Mouse (Mus musculus) liver, embryonic 16.5 days (tissue): ENCODE results near the gene Taf1c. TPM values are rescaled to one million over a fixed set of nuclear protein-coding genes. Genes with fewer than 3 reads are reported as not detected.
A peak's percentile ranks its signal among the peaks of the same experiment; 100 is the strongest.

Source experiments
- ATAC-seq: fragments of 200-750 bp; cut with Nextera tagmentation; 2 replicates; pipeline ENCODE4 v1.8.0; 2017; ENCODE audit warnings: low read depth, mild to moderate bottlenecking, moderate number of reproducible peaks, moderate library complexity
- H3K27ac ChIP-seq: fragments of 300-500 bp; sonication (generic); 2 replicates; pipeline ENCODE4 v1.5.1; 2014; ENCODE audit warnings: mild to moderate bottlenecking, low read length
- H3K27me3 ChIP-seq: fragments of 300-500 bp; sonication (generic); 2 replicates; pipeline ENCODE4 v1.6.1; 2014; ENCODE audit warnings: low read depth, low read length, mixed read lengths; ENCODE audit not compliant: control insufficient read depth, insufficient read depth
- H3K36me3 ChIP-seq: fragments of 300-500 bp; sonication (generic); 2 replicates; pipeline ENCODE4 v1.6.1; 2014; ENCODE audit warnings: mild to moderate bottlenecking; ENCODE audit not compliant: control insufficient read depth, insufficient read depth
- H3K4me1 ChIP-seq: fragments of 300-500 bp; sonication (generic); 2 replicates; pipeline ENCODE4 v1.6.1; 2014; ENCODE audit warnings: low read depth, low read length, mixed read lengths; ENCODE audit not compliant: control insufficient read depth
- H3K4me2 ChIP-seq: fragments of 300-500 bp; sonication (generic); 2 replicates; pipeline ENCODE4 v1.6.1; 2014; ENCODE audit warnings: low read depth, low read length, mixed read lengths
- H3K4me3 ChIP-seq: fragments of 300-500 bp; sonication (generic); 2 replicates; pipeline ENCODE4 v1.5.1; 2014; ENCODE audit warnings: low read depth, mild to moderate bottlenecking, low read length
- H3K9ac ChIP-seq: fragments of 300-500 bp; sonication (generic); 2 replicates; pipeline ENCODE4 v1.6.1; 2014; ENCODE audit warnings: low read depth, low read length
- H3K9me3 ChIP-seq: fragments of 300-500 bp; sonication (generic); replicated peaks from 2 replicates; pipeline ENCODE4 v1.6.1; 2016; ENCODE audit warnings: low read length; ENCODE audit not compliant: control insufficient read depth
- WGBS: fragments of 180-500 bp; shearing (Covaris S2); extraction: QIAGEN DNeasy Blood & Tissue Kit; methylation state at CpG from one replicate; pipeline ENCODE4 v1.1.7; 2014; ENCODE audit not compliant: insufficient replicate concordance; 5-methylcytosine and 5-hydroxymethylcytosine counted together
- polyA plus RNA-seq: library from polyadenylated mRNA; unstranded; fragments of >200 nt; fragmentation: Nextera tagmentation; extraction: Ambion mirVana; gene quantifications from 2 replicates; pipeline ENCODE4 v1.2.1, GENCODE M21; 2015

Gene Taf1c
- polyA plus RNA-seq, 1 experiment from 2014 or later = 5.5 TPM

DNA sequence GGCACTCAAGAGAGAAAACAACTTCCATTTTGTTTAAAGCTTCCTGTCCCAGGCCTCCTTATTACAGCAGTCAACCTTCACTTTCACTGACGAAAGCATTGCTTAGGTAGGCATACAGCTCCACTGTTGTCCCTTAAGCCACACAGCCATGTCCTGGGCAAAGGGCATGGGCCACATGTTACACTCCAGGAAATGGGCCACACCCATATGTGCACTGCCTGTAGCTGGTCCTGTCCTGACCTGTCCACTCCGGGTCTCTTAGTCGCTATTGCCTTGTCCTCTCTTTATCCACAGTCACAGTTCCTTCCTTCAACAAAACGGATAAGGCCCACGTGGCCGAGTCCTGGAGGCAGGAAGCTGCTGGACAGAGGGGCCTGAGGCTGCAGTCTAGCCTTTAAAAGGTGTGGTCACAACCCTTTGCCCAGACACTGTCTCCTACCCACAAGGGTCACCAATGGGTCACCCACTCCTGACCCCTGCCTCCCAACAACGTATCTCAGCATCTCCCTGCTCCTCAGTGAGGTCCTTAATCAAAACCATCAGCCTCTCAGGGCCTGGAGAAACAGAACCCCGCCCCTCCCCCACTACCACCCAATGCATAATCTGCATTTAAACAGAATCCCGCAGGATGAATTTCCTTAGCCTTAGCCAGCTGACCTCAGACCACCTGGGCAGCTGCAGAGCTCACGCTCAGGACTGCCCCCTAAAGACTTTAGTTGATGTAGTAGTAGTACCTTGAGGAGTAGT is 22.8 kb upstream of the Taf1c start:
- no peaks in the 10 kb centered on the region for H3K36me3 ChIP-seq
- H3K4me1 ChIP-seq = peaks cover 4% of the 10 kb centered on the region
- peaks cover 11% of the 10 kb centered on the region for H3K27me3 ChIP-seq
- H3K27ac ChIP-seq = no peak overlapping the region
- H3K9ac ChIP-seq = no peak overlapping the region
- no peak overlapping the region for H3K4me2 ChIP-seq
- no peak overlapping the region for H3K4me3 ChIP-seq
- H3K9me3 ChIP-seq = no peaks in the 10 kb centered on the region
- peak; percentile 55 for ATAC-seq
- 36% methylated on average over 10 of the region's 10 CpGs for WGBS

DNA sequence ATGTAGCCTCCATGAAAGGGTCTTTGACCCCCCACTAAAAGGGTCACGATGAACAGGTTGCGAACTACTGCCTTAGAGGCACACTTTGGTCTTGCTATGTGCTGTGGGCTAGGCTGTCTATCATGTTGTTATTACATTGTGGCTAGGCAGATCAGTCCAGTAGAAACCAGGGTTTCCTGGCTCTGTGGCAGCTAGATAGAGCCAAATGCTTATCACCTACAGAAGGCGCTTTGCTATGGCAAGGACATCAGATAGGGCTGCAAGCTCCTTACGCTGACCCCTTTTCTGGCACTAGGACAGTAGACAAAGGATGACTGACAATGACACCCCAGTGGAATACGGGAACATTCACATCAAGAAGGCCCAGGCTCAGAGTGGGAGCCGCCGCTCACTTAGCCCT is 22.2 kb upstream of the Taf1c start:
- no peak overlapping the region for H3K4me3 ChIP-seq
- H3K4me2 ChIP-seq = no peak overlapping the region
- no peak overlapping the region for H3K9ac ChIP-seq
- H3K4me1 ChIP-seq = peaks cover 4% of the 10 kb centered on the region
- H3K27me3 ChIP-seq = peaks cover 5% of the 10 kb centered on the region
- no peaks in the 10 kb centered on the region for H3K36me3 ChIP-seq
- 37% methylated on average over 7 of the region's 7 CpGs for WGBS
- no peak overlapping the region for H3K27ac ChIP-seq
- ATAC-seq = peak; percentile 54; the same call in 1 of the 2 replicates
- no peaks in the 10 kb centered on the region for H3K9me3 ChIP-seq

DNA sequence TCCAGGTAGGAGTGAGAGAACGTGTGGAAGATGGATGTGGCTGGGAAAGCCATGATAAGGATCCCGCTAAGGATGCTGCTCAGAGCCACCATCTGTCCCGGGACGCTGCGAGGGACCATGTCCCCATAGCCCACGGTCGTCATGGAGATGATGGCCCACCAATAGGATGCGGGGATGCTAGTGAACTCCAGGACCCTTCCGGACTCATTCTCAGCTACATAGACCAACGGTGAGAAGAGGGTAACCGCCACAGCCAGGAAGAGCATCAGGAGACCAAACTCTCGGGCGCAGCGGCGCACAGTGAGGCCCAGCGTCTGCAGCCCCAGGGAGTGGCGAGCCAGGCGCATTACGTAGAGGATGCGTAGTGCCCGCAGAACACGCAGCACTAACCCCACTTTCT is 20.8 kb upstream of the Taf1c start:
- H3K4me2 ChIP-seq = no peak overlapping the region
- no peaks in the 10 kb centered on the region for H3K9me3 ChIP-seq
- H3K27ac ChIP-seq = no peak overlapping the region
- H3K9ac ChIP-seq = no peak overlapping the region
- no peak overlapping the region for H3K4me3 ChIP-seq
- H3K27me3 ChIP-seq = no peaks in the 10 kb centered on the region
- 77% methylated on average over 22 of the region's 22 CpGs for WGBS
- ATAC-seq = no peak
- peaks cover 4% of the 10 kb centered on the region for H3K4me1 ChIP-seq
- H3K36me3 ChIP-seq = no peaks in the 10 kb centered on the region

DNA sequence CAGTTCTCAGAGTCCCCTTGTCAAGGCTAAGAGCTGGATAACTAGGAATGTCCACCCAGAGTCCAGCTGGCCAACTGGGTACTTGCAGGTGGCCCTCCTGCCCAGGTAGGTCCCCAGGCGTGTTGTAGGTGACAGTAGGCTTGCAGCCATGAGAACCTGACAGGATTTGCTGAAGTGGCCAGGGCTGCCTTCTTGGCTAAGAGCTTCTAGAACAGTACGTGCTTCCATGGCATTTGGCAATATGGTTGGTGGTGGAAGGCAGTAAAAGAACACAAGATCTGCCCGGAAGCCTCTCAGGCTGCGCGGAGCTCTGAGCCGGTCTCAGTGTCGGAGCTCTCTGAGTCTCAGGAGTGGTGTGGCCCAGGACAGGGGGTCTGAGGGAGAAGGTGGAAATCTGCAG is 19.9 kb upstream of the Taf1c start:
- no peak for ATAC-seq
- Histone ChIP-seq H3K4me1 (peaks cover 4% of the 10 kb centered on the region), H3K9me3 (no peaks in the 10 kb centered on the region), H3K27me3 (no peaks in the 10 kb centered on the region), H3K36me3 (no peaks in the 10 kb centered on the region), H3K4me3 (no peak overlapping the region), H3K27ac (no peak overlapping the region), H3K4me2 (no peak overlapping the region), H3K9ac (no peak overlapping the region)
- WGBS = 80% methylated on average over 7 of the region's 7 CpGs

DNA sequence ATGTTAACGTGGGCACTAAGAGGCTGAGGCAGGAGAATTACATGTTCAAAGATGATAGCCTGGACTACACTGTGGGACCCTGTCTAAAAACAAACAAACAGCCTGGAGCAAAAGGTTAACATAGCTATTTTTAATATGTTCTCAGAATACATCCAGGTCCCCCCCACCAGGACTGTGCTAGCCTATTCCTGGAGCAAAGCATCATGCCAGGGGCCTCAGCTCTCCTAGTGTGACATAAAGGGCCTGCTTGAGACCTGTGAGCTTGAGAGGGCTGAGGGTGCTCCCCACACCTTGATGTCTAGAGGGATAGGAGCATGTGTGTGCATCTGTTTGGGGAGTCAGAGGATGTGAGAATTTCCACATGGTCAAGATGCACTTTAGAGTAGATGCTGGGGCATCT is 18.7 kb upstream of the Taf1c start:
- no peak for ATAC-seq
- WGBS = 76% methylated on average over 1 of the region's 1 CpGs
- H3K27ac ChIP-seq = no peak overlapping the region
- no peaks in the 10 kb centered on the region for H3K36me3 ChIP-seq
- no peaks in the 10 kb centered on the region for H3K27me3 ChIP-seq
- H3K4me3 ChIP-seq = no peak overlapping the region
- peaks cover 4% of the 10 kb centered on the region for H3K4me1 ChIP-seq
- no peak overlapping the region for H3K4me2 ChIP-seq
- no peaks in the 10 kb centered on the region for H3K9me3 ChIP-seq
- H3K9ac ChIP-seq = no peak overlapping the region

DNA sequence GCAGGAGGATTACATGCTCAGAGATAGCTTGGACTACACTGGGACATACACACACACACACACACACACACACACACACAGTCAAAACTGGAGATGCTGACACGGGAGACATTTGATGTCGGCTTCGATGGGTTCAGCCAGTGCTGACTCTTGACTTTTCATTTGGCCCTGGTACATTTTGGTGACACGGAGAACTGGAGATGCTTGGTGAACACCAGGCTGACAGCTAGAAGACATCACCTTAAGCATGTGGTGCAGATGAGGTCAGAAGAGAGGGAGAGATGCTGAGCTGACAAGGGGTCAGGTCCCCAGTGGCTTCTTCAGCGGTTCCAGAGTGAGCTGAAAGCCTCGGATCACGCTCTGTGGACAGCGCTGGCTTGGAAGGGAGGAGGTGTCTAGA is 18.0 kb upstream of the Taf1c start:
- Histone ChIP-seq H3K9ac (no peak overlapping the region), H3K9me3 (no peaks in the 10 kb centered on the region), H3K36me3 (no peaks in the 10 kb centered on the region), H3K4me1 (peaks cover 4% of the 10 kb centered on the region), H3K4me3 (no peak overlapping the region), H3K4me2 (no peak overlapping the region), H3K27me3 (no peaks in the 10 kb centered on the region), H3K27ac (no peak overlapping the region)
- 69% methylated on average over 8 of the region's 8 CpGs for WGBS
- no peak for ATAC-seq

DNA sequence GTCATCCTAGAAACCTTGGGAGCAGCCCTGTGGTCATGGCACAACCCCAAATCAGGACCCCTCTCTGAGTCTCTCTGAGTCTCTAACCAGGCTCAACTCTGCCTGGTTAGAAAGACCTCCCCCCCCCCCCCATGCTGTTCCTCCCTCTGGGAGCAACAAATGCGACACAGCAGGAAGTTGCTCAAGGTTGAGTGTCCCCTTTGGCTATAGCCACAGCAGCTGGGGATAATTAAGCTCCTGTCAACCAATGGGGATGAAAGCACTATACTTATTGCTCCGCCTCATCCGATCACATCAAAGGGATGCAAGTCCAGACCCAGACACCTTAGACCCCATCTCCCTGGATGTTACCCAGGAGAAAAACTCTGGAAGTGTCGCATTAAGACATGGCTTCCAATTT is 17.5 kb upstream of the Taf1c start:
- no peaks in the 10 kb centered on the region for H3K36me3 ChIP-seq
- ATAC-seq = no peak
- peaks cover 2% of the 10 kb centered on the region; the same call in 1 of the 2 replicates for H3K4me1 ChIP-seq
- H3K9me3 ChIP-seq = no peaks in the 10 kb centered on the region
- H3K4me2 ChIP-seq = no peak overlapping the region
- H3K9ac ChIP-seq = no peak overlapping the region
- H3K27me3 ChIP-seq = no peaks in the 10 kb centered on the region
- no peak overlapping the region for H3K4me3 ChIP-seq
- WGBS = 55% methylated on average over 4 of the region's 4 CpGs
- no peak overlapping the region for H3K27ac ChIP-seq

DNA sequence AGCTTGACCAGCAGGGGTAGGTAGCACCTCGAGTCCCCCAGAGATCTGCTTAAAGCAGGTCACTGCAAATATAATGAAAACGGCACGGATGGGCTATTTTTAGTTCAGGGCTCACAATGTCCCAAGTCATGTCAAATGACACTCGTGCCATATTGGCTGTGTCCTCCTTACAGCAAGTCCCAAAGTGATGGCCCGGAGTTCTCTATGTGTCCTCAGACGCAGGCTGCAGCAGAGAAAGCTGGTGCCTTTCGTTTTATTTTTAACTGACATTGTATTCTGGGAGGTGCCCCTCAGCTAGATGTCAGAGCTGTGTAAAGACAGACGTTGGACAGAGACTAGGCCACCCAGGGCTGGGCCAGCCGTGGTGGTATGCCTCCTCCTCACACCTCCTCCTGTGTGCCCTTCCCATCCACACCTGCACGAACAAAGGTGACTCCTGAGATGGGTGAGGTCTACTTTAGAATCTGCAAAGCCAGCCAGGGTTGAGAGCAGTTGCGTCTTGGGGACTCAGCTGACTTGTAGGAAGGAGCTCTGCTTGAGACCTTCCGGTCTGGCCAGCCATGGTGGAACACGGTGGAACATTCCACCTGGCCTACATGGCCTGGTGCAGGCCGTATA is 15.9 kb upstream of the Taf1c start:
- ATAC-seq = no peak
- 66% methylated on average over 14 of the region's 14 CpGs for WGBS
- no peaks in the 10 kb centered on the region for H3K9me3 ChIP-seq
- no peak overlapping the region for H3K9ac ChIP-seq
- no peak overlapping the region for H3K4me2 ChIP-seq
- no peaks in the 10 kb centered on the region for H3K27me3 ChIP-seq
- H3K36me3 ChIP-seq = no peaks in the 10 kb centered on the region
- H3K4me1 ChIP-seq = no peaks in the 10 kb centered on the region
- H3K27ac ChIP-seq = no peak overlapping the region
- H3K4me3 ChIP-seq = no peak overlapping the region

DNA sequence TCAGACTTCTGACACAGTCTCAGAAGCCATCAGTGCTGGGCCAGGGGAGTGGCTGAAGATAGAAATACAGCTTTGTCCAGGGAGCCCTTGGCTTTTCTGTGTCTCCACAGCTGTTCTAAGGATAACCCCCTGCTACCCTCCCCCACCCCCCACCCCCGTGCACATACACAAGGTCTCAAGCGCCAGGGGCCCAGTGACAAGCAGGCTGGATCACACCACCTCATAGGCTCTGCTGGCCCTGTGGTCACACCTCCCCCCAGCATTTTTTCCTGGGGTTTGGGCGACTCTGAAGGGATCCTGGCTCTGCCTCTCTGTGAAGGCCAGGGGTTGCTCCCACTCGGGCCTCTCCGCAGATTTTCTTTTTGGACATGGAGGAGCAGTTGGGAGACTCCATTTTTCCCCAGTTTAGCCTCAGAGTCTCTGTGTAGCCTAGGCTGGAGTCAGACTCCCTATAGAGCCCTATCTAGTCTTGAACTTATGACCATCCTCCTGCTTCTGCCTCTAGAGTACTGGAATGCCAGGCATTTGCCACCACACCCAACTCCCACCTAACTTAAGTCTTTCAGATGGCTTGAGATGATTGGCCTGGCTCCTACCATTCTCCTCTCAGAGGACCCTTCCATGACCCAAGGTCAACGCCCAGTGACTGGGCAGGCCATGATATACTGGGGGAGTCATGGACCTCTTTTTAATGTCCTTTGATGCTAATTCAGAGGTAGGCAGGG is 15.3 kb upstream of the Taf1c start:
- Histone ChIP-seq H3K9ac (no peak overlapping the region), H3K27me3 (no peaks in the 10 kb centered on the region), H3K4me3 (no peak overlapping the region), H3K4me1 (no peaks in the 10 kb centered on the region), H3K9me3 (no peaks in the 10 kb centered on the region), H3K4me2 (no peak overlapping the region), H3K36me3 (no peaks in the 10 kb centered on the region), H3K27ac (no peak overlapping the region)
- no peak for ATAC-seq
- WGBS = 56% methylated on average over 6 of the region's 6 CpGs
